Mouse (Mus musculus) kidney, adult 2 months (tissue): ENCODE measurements at regions not wholly inside any gene's neighbourhood (a gene's known extent, or its start where the extent isn't known, plus 50 kb on each side); places are given as distances from the start of the nearest gene placed in this dataset.

ENCODE experiments used
- CTCF ChIP-seq: fragments of 200-500 bp; conservative IDR thresholded peaks from 2 replicates; pipeline ENCODE4 v1.5.1; 2011; ENCODE audit warnings: low read depth, mild to moderate bottlenecking, control low read depth, low read length, moderate library complexity, mixed read lengths; ENCODE audit not compliant: insufficient read depth, insufficient read length
- POLR2A ChIP-seq: fragments of 200-500 bp; IDR thresholded peaks from one replicate; pipeline ENCODE4 v1.6.1; 2011; ENCODE audit warnings: low read depth, low read length, control low read depth

DNA sequence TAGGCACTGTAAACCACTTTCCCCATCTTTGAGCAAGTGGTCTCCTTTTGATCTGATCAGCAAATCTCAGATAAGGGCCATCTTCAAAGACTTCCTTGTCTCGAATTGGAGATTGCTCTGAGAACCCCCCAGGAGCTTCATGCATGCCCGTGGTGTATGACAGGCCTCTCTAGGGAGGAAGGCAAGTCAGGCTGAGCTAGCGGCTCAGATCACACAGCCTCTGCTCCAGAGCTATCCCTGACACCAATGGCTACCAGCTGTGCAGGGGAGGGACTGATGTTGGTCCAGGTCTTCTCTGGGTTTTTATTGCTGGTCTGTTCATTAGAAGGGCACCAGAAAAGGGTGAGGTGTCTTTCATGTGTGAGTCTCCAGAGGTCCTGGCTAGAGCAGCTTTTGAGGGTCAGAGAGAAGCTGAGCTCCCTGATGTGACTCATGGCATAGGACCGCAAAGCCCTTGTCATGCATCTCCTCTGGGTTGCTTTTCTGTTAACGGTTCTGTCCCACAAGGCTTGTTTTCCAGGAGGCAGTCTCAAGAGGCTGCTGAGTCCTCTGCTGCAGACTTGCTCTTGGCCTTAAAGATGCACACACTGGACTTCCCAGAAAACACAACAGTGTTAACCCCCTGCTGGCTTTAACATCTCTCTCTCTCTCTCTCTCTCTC is 171.7 kb upstream of the Tle3 start:
- TF ChIP-seq POLR2A: no peak
- no peak for TF ChIP-seq CTCF
